Mouse (Mus musculus): Measurements from ENCODE around the gene Slc25a26. TPM values are rescaled to one million over a fixed set of nuclear protein-coding genes. Genes with fewer than 3 reads are reported as not detected.

The Slc25a26 gene
- polyA plus RNA-seq, 1 experiment from 2014 or later: 8.6 TPM

DNA sequence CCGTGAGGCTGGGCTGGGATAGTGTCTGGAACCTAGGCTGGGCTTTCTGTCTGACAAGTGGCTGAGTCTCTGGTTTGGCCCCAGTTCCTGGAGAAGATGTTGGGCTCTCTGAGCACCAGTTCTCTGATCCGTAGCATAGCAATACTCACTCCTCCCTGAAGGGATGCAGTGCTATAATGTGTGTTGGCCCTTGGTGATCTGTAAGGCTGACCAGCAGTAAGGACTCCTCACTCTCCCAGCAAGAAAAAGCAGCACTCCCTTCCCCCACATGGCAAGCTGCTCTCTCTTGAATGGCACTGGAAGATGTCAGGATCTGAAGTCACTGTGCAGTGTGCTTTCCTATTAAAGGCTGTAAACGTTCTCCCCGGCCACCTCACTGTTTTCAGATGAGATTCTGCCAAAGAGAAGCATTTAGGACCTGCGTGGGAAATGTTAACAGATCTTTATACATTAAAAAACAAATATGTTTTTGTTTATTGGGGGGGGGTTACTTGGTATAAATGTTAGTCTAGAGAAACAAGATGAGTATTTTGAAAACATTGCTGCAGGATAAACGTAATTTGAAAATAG, 94.0 kb downstream of the Slc25a26 start:
- Histone ChIP-seq H3K36me3 (replicated peaks) (peaks cover 3% of the 10 kb centered on the region), H3K4me1 (peaks cover 50% of the 10 kb centered on the region), H3K4me3 (no peak overlapping the region), H3K9me3 (no peaks in the 10 kb centered on the region), H3K27me3 (replicated peaks; ENCODE audit: low read depth, poor library complexity, severe bottlenecking) (no peaks in the 10 kb centered on the region), H3K27ac (replicated peaks) (peak overlapping the region; percentile 32; the same call in 1 of the 2 replicates)
- WGBS: 74% methylated on average over 6 of the region's 6 CpGs
- peak; percentile 9 for DNase-seq (ENCODE audit: low spot score)

DNA sequence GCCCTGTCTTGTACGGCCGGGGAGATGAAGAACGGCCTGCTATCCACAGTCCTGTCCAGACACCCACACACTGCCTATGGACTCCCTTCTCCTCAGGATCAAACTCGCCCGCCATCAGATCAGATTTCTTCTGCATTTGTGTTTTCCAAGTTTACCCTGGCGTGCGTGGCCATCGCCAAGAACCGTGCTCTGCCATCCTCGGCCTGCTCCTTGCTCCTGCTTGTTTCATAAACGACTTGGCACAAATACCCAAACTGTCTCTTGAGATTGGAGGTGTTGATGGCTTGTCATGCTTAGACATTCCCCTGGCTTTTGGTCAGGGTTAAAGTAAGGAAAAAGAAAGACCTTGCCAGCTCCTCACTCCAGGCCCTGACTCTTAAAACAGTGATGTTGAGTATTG, 94.6 kb downstream of the Slc25a26 start:
- no peaks in the 10 kb centered on the region for H3K9me3 ChIP-seq
- peaks cover 5% of the 10 kb centered on the region for H3K36me3 ChIP-seq (replicated peaks)
- H3K27me3 ChIP-seq (replicated peaks; ENCODE audit: low read depth, poor library complexity, severe bottlenecking): no peaks in the 10 kb centered on the region
- peaks cover 50% of the 10 kb centered on the region for H3K4me1 ChIP-seq
- no peak overlapping the region for H3K4me3 ChIP-seq
- peak overlapping the region; percentile 52; the same call in 1 of the 2 replicates for H3K27ac ChIP-seq (replicated peaks)
- peak; percentile 7 for DNase-seq (ENCODE audit: low spot score)
- 82% methylated on average over 11 of the region's 11 CpGs for WGBS

DNA sequence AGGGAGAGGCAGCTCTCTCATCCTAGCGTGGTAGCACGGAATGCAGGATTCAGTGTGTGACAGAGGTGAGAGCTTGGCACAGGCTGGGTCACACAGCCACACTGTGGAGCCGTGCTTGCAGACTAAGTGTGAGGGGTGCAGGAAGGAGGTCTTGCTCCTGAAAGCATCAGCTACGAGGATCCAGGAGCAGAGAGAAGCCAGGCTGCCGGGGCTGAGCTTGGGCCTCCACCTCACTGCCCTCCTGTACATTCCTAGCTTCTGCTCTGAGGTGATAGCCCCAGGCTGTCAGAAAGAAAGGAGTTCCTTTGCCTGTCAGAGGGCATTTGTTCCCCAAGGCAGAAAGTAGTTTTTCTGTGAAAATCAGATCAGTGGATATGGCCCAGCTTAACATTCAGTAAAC, 95.1 kb downstream of the Slc25a26 start:
- 62% methylated on average over 5 of the region's 5 CpGs for WGBS
- no peak overlapping the region for H3K4me3 ChIP-seq
- peak; percentile 9 for DNase-seq (ENCODE audit: low spot score)
- H3K27me3 ChIP-seq (replicated peaks; ENCODE audit: low read depth, poor library complexity, severe bottlenecking): no peaks in the 10 kb centered on the region
- H3K4me1 ChIP-seq: peaks cover 50% of the 10 kb centered on the region
- H3K27ac ChIP-seq (replicated peaks): peak overlapping the region; percentile 52; the same call in 1 of the 2 replicates
- H3K36me3 ChIP-seq (replicated peaks): peaks cover 10% of the 10 kb centered on the region
- no peaks in the 10 kb centered on the region for H3K9me3 ChIP-seq

DNA sequence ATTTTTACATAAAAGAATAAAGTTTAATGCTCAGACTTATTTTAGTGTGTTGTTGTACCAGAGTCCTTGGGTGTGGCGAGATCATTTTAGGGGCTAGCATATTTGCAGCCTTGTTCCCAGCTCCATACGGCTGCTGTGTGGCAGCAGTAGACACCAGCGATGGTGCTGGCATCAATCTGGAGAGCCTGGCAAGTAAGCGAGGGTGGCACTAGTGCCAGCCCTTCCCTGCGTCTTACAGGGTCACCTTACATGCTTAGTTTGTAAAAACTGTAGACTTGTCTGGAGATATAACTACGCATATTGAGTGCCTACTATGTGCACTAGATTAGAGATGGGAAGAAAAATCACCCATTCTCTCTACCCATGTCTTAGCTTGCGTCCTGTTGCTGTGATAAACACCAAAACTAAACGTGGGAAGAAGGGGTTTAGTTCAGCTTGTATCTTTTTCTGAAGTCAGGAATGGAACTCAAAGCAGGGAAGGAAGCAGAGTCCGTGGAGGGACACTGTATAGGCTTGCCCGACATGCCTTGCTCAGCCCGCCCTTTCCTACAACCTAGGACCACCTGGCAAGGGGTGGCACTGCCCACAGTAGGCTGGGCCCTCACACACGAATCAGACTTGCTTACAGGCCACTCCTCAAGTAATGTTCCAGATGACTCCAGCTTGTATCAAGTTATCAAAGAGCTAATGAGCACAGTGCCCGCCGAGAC, 96.1 kb downstream of the Slc25a26 start:
- Histone ChIP-seq H3K36me3 (replicated peaks) (peaks cover 19% of the 10 kb centered on the region), H3K4me3 (no peak overlapping the region), H3K4me1 (peaks cover 55% of the 10 kb centered on the region), H3K27ac (replicated peaks) (no peak overlapping the region), H3K9me3 (no peaks in the 10 kb centered on the region), H3K27me3 (replicated peaks; ENCODE audit: low read depth, poor library complexity, severe bottlenecking) (no peaks in the 10 kb centered on the region)
- DNase-seq (ENCODE audit: low spot score): no peak
- WGBS: 91% methylated on average over 14 of the region's 14 CpGs

DNA sequence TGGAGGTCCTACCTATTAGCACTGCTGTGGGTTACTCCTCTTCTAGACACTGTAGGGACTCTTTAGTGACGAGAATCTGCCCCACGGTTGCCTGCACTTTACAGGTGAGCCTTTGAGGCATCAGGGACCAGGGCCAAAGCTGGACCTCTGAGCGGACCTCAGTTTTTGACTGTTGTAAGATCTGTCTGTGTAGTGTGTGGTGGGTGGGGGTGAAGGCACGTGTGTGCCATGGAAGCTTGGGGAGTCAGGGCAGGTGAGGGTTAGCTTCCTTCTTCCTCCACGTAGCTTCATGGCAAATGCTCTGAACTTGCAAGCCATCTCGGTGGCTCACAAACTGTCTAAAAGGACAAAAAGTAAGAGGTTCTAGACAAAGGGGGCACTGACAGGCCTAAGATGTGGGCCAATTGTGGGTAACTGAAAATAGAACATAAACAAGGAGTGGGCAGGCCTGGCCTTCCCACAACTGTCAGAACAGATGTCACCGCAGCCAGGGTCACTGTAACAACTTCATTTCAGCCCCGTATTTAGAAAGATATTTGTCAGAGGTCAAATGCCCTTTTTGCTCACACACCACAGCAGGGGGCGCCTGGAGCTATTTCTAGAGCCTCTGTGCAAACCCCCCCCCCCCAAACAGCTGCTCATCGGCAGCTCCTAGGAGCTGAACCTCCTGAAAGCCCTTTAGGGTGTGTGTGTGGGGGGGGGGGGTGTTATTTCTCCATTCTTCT, 96.8 kb downstream of the Slc25a26 start:
- no peak overlapping the region for H3K4me3 ChIP-seq
- H3K9me3 ChIP-seq: no peaks in the 10 kb centered on the region
- WGBS: 67% methylated on average over 10 of the region's 10 CpGs
- DNase-seq (ENCODE audit: low spot score): peak; percentile 56
- H3K27me3 ChIP-seq (replicated peaks; ENCODE audit: low read depth, poor library complexity, severe bottlenecking): no peaks in the 10 kb centered on the region
- H3K4me1 ChIP-seq: peaks cover 59% of the 10 kb centered on the region
- H3K36me3 ChIP-seq (replicated peaks): peaks cover 26% of the 10 kb centered on the region
- H3K27ac ChIP-seq (replicated peaks): no peak overlapping the region

DNA sequence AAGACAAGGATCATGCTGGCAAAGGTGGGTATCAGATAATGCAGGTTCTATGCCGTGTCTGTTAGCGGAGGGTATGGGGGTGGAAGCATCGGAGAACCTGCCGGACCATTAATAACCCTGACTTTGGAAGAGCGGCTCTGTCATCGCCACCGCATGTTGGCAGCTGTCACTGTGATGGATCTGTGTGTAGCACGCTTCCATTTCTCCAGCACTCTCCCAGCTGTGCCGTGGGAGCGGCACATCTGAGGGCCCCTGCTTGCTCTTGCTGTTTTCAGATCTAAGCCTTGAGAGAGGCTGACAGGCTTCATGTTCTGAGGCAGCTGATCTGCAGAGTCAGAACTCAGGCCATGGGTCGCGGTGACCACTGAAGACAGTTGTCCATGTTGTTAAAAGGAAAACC, 98.3 kb downstream of the Slc25a26 start:
- no peaks in the 10 kb centered on the region for H3K9me3 ChIP-seq
- WGBS: 88% methylated on average over 12 of the region's 12 CpGs
- H3K27ac ChIP-seq (replicated peaks): no peak overlapping the region
- DNase-seq (ENCODE audit: low spot score): no peak
- H3K27me3 ChIP-seq (replicated peaks; ENCODE audit: low read depth, poor library complexity, severe bottlenecking): no peaks in the 10 kb centered on the region
- no peak overlapping the region for H3K4me3 ChIP-seq
- peaks cover 54% of the 10 kb centered on the region for H3K4me1 ChIP-seq
- H3K36me3 ChIP-seq (replicated peaks): peaks cover 36% of the 10 kb centered on the region

- 93% methylated on average over 13 of the region's 13 CpGs for WGBS
- H3K27me3 ChIP-seq (replicated peaks; ENCODE audit: low read depth, poor library complexity, severe bottlenecking): no peaks in the 10 kb centered on the region
- peaks cover 54% of the 10 kb centered on the region for H3K4me1 ChIP-seq
- no peak for DNase-seq (ENCODE audit: low spot score)
- peaks cover 42% of the 10 kb centered on the region for H3K36me3 ChIP-seq (replicated peaks)
- no peak overlapping the region for H3K27ac ChIP-seq (replicated peaks)
- no peaks in the 10 kb centered on the region for H3K9me3 ChIP-seq
- no peak overlapping the region for H3K4me3 ChIP-seq
Measured at GRCm38 (mm10) chr6:94599016-94599415, 98.9 kb downstream of the Slc25a26 start.

DNA sequence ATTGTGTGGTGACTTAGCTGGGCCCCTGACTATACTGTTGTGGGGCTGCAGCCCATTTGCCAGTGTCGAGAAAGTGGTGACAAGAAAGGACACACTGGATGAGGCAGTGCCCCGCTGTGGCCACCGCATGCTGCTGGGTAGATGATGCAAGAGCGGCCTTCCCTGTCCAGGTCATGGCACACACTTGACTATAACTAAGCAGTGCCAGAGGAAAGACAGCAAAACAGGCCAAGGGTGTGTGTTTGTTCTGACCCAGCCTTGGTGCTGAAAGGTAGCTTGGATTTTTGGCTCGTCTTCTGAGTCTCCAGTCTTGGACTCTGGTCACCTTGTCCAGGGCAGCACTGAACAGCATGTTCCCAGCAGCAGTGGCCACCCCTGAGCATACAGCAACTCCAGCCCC, 101.0 kb downstream of the Slc25a26 start:
- Histone ChIP-seq H3K27ac (replicated peaks) (peak overlapping the region; percentile 66; the same call in 1 of the 2 replicates), H3K36me3 (replicated peaks) (peaks cover 63% of the 10 kb centered on the region), H3K9me3 (no peaks in the 10 kb centered on the region), H3K27me3 (replicated peaks; ENCODE audit: low read depth, poor library complexity, severe bottlenecking) (no peaks in the 10 kb centered on the region), H3K4me3 (no peak overlapping the region), H3K4me1 (peaks cover 41% of the 10 kb centered on the region)
- 86% methylated on average over 5 of the region's 5 CpGs for WGBS
- DNase-seq (ENCODE audit: low spot score): no peak

GRCm38 (mm10) chr6:94601811-94602210, 101.7 kb downstream of the Slc25a26 start:
- peaks cover 70% of the 10 kb centered on the region for H3K36me3 ChIP-seq (replicated peaks)
- WGBS: 49% methylated on average over 5 of the region's 5 CpGs
- peak overlapping the region; percentile 66 for H3K27ac ChIP-seq (replicated peaks)

DNA sequence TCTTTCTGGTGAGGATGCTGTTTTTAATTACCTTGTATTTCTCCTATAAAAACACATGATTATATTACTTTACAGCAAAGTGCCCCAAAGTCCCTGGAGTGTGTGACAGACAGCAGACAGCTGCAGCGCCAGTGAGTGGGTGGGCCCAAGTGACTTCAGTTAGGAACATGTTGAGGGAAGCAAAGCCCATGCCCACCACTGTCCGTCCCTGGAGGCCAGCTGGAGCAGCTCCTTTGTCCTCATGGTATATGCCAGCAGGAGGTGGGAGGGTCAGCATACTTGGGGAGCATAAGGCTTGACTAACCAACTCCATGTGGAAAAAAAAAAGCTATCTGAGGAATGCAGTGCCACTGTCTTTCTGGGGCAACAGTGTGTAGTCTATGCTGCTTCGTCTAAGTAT, 103.9 kb downstream of the Slc25a26 start:
- no peaks in the 10 kb centered on the region for H3K27me3 ChIP-seq (replicated peaks; ENCODE audit: low read depth, poor library complexity, severe bottlenecking)
- H3K4me3 ChIP-seq: no peak overlapping the region
- no peaks in the 10 kb centered on the region for H3K9me3 ChIP-seq
- DNase-seq (ENCODE audit: low spot score): peak; percentile 44
- WGBS: 44% methylated on average over 3 of the region's 3 CpGs
- H3K36me3 ChIP-seq (replicated peaks): peaks cover 91% of the 10 kb centered on the region
- peaks cover 31% of the 10 kb centered on the region for H3K4me1 ChIP-seq
- 0 out of 2 replicates have a peak overlapping the region, but pooled peaks have one; percentile 51 for H3K27ac ChIP-seq (replicated peaks)

More at GRCm38 (mm10) chr6:94601811-94602210, 101.7 kb downstream of the Slc25a26 start:
- Histone ChIP-seq H3K4me1 (peaks cover 37% of the 10 kb centered on the region), H3K4me3 (no peak overlapping the region), H3K27me3 (replicated peaks; ENCODE audit: low read depth, poor library complexity, severe bottlenecking) (no peaks in the 10 kb centered on the region), H3K9me3 (no peaks in the 10 kb centered on the region)
- DNase-seq (ENCODE audit: low spot score): peak; percentile 30

DNA sequence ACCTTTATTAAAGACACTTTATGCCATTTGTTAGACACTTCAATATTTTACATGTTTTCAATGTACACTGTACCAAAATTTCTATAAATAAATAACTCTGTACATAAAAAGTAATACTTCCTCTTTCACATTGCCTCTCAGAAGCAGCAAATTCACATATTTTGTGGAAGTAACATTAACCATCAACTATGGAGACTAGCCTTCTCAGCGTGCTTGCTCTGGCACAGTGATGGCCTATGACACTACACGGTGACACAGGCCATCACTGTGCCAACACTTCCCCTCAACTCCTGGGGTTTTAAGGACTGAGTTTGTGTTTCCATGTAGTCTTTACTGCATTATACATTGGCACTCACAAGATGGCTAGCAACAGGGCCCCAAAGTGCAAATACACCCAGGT, 104.4 kb downstream of the Slc25a26 start:
- H3K27me3 ChIP-seq (replicated peaks; ENCODE audit: low read depth, poor library complexity, severe bottlenecking): no peaks in the 10 kb centered on the region
- no peak overlapping the region for H3K4me3 ChIP-seq
- H3K27ac ChIP-seq (replicated peaks): no peak overlapping the region
- WGBS: 90% methylated on average over 2 of the region's 2 CpGs
- no peaks in the 10 kb centered on the region for H3K9me3 ChIP-seq
- H3K36me3 ChIP-seq (replicated peaks): peaks cover 93% of the 10 kb centered on the region
- H3K4me1 ChIP-seq: peaks cover 31% of the 10 kb centered on the region
- no peak for DNase-seq (ENCODE audit: low spot score)

DNA sequence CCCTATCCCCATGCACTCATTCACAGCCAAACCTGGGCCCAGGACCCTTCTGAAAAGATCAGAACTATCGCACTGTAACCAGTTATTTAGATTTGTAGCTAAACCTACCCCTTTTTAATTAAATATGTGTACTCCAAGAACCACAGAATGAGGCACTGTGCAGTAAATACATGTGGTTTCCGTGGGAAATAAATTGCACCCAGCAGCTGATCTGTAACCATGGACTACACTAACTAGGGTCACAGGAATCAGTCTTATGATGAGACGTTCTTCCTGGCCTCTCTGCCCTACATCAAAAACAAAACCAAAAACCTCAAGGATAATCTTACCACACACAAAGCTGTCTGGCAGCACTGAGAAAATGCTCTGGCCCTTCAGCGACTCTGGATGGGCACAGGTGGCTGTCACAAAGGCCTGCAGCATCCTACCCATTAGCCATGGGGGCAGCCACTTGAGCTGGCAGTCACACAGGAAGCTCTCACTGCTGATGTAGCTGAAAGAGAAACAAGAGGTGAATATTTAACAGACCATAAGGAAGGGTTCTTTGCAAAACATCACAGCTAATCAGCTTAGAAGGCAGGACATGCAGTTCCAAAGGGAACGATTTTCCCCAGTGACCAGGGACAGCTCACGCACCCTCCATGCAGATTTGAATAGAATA, 113.2 kb downstream of the Slc25a26 start:
- 73% methylated on average over 6 of the region's 6 CpGs for WGBS
- peaks cover 33% of the 10 kb centered on the region for H3K4me1 ChIP-seq
- DNase-seq (ENCODE audit: low spot score): no peak
- H3K36me3 ChIP-seq (replicated peaks): peaks cover 99% of the 10 kb centered on the region
- H3K27me3 ChIP-seq (replicated peaks; ENCODE audit: low read depth, poor library complexity, severe bottlenecking): no peaks in the 10 kb centered on the region
- H3K4me3 ChIP-seq: no peak overlapping the region
- no peaks in the 10 kb centered on the region for H3K9me3 ChIP-seq
- 0 out of 2 replicates have a peak overlapping the region, but pooled peaks have one; percentile 24 for H3K27ac ChIP-seq (replicated peaks)

Data from embryonic facial prominence, embryonic 10.5 days (tissue).